Mouse (Mus musculus) thymus, postnatal 0 days (tissue): ENCODE data around the gene Mab21l3. TPM values are rescaled to one million over a fixed set of nuclear protein-coding genes. Genes with fewer than 3 reads are reported as not detected.

Experiments
- polyA plus RNA-seq: library from polyadenylated mRNA; unstranded; fragments of >200 nt; fragmentation: Nextera tagmentation; extraction: Ambion mirVana; gene quantifications from 2 replicates; pipeline ENCODE4 v1.2.1, GENCODE M21; 2015

Mab21l3 gene
- polyA plus RNA-seq, 1 experiment from 2014 or later = 0.88 TPM

Other genes starting within 250 kb of the Mab21l3 start
- gene Atp1a1, start 244.3 kb downstream of the Mab21l3 start, polyA plus RNA-seq = 106 and 112 TPM in 2 replicates
- 6.0 and 6.2 TPM in 2 replicates for gene Slc22a15, start 75.5 kb upstream of the Mab21l3 start, polyA plus RNA-seq
- not detected in 2 replicates for gene Nhlh2, start 161.1 kb upstream of the Mab21l3 start, polyA plus RNA-seq
- 0.99 and 1.0 TPM in 2 replicates for gene Casq2, start 237.5 kb upstream of the Mab21l3 start, polyA plus RNA-seq